Comparison of ENCODE assay signal across 22 mouse cellular contexts in genomic region chrX:102094381-102094904, GRCm38 (mm10). TPM values are rescaled to one million over a fixed set of nuclear protein-coding genes. Genes with fewer than 3 reads are reported as not detected.
DNase-seq lines count a peak whose midpoint lies in the region; ATAC-seq and TF ChIP-seq lines count a peak whose summit lies in the region.
"Had no signal": no experiment of that assay in that cellular context is flagged by ENCODE, and none has a peak within 500 bp of the region (broad histone marks: within the 10 kb centered on the region; RNA-seq: fewer than 3 reads in every experiment).

No protein-coding gene starts in this region.

- no peaks in the 10 kb centered on the region for H3K27me3 ChIP-seq in CH12.LX (replicated peaks)
- 0 out of 2 replicates have a peak, but pooled peaks cover 5% of the 10 kb centered on the region for H3K27me3 ChIP-seq in hindbrain, embryonic 13.5 days
- H3K27me3 ChIP-seq in midbrain, embryonic 16.5 days (ENCODE audit: control insufficient read depth, insufficient read depth, low read depth, low read length), result no peaks in the 10 kb centered on the region

- dilution Hi-C loops in CH12.LX (cut with MboI; ENCODE audit: extremely low pct_ligation_motif_present, extremely low pct_unique_long_range_greater_than_20kb, low sequenced_read_pairs), result no loop called here

- H3K9ac ChIP-seq in CH12.LX (ENCODE audit: insufficient read depth, low read depth), result no peak overlapping the region
- no peak overlapping the region for H3K9ac ChIP-seq in hindbrain, embryonic 13.5 days
- no peak overlapping the region for H3K9ac ChIP-seq in midbrain, embryonic 16.5 days (ENCODE audit: low read depth, low read length)
- H3K9ac ChIP-seq: forebrain, embryonic 13.5 days; hindbrain, embryonic 14.5 days had no signal

- H3K4me1 ChIP-seq in CH12.LX (ENCODE audit: control insufficient read depth in 1 of 2, insufficient read depth in 2 of 2), result peaks cover 8 to 30% of the 10 kb centered on the region in 2 experiments; a peak in 3 of 4 replicates
- H3K4me1 ChIP-seq in hindbrain, embryonic 13.5 days (replicated peaks), result no peaks in the 10 kb centered on the region
- H3K4me1 ChIP-seq in midbrain, embryonic 16.5 days (ENCODE audit: control insufficient read depth, insufficient read depth, low read length), result no peaks in the 10 kb centered on the region
- H3K4me1 ChIP-seq: forebrain, embryonic 10.5 days; forebrain, embryonic 13.5 days; hindbrain, embryonic 10.5 days had no signal

- TF ChIP-seq CTCF in CH12.LX (conservative IDR thresholded peaks at IDR 0.05 in 1 of 2, IDR thresholded peaks at IDR 0.05 in 1 of 2; ENCODE audit: low read depth in 2 of 2, low read length in 2 of 2), result no peak

- peak overlapping the region; percentile 13 for H3K4me2 ChIP-seq in CH12.LX (ENCODE audit: insufficient read depth, low read depth, poor library complexity, severe bottlenecking)
- H3K4me2 ChIP-seq in hindbrain, embryonic 13.5 days, result no peak overlapping the region
- H3K4me2 ChIP-seq in midbrain, embryonic 16.5 days (ENCODE audit: low read length), result no peak overlapping the region
- H3K4me2 ChIP-seq: forebrain, embryonic 13.5 days; heart, embryonic 11.5 days; hindbrain, embryonic 14.5 days had no signal

- no peaks in the 10 kb centered on the region for H3K36me3 ChIP-seq in CH12.LX (replicated peaks in 1 of 2; ENCODE audit: control insufficient read depth in 1 of 2, insufficient read depth in 1 of 2, low read length in 1 of 2)
- no peaks in the 10 kb centered on the region for H3K36me3 ChIP-seq in hindbrain, embryonic 13.5 days
- H3K36me3 ChIP-seq in midbrain, embryonic 16.5 days (ENCODE audit: control insufficient read depth, insufficient read depth, low read length), result no peaks in the 10 kb centered on the region
- H3K36me3 ChIP-seq: forebrain, embryonic 10.5 days; hindbrain, embryonic 10.5 days had no signal

- H3K4me3 ChIP-seq in CH12.LX (replicated peaks in 1 of 3; ENCODE audit: low read depth in 2 of 3, low read length in 2 of 3, poor library complexity in 1 of 3), result no peak overlapping the region
- no peak overlapping the region for H3K4me3 ChIP-seq in hindbrain, embryonic 13.5 days
- H3K4me3 ChIP-seq in midbrain, embryonic 16.5 days (ENCODE audit: low read depth, low read length), result no peak overlapping the region
- H3K4me3 ChIP-seq: forebrain, embryonic 10.5 days; forebrain, embryonic 13.5 days; hindbrain, embryonic 10.5 days had no signal

- peak; percentile 53; the same call in 1 of the 2 replicates for TF ChIP-seq EP300 in CH12.LX (IDR thresholded peaks at IDR 0.05; ENCODE audit: low read length)

- no peaks in the 10 kb centered on the region for H3K9me3 ChIP-seq in CH12.LX (replicated peaks; ENCODE audit: low read length)
- H3K9me3 ChIP-seq in hindbrain, embryonic 13.5 days, result no peaks in the 10 kb centered on the region
- H3K9me3 ChIP-seq in midbrain, embryonic 16.5 days (replicated peaks; ENCODE audit: control insufficient read depth, low read length, poor library complexity, severe bottlenecking), result no peaks in the 10 kb centered on the region
- H3K9me3 ChIP-seq: forebrain, embryonic 10.5 days; forebrain, embryonic 13.5 days; hindbrain, embryonic 10.5 days had no signal

- WGBS in hindbrain, embryonic 13.5 days, result 71% methylated on average over 7 of the region's 7 CpGs
- 75% methylated on average over 7 of the region's 7 CpGs for WGBS in midbrain, embryonic 16.5 days

- no peak for TF ChIP-seq POLR2A in CH12.LX (IDR thresholded peaks at IDR 0.05; ENCODE audit: low read depth, low read length)

- H3K79me2 ChIP-seq in CH12.LX (replicated peaks; ENCODE audit: control insufficient read depth, extremely low read depth, insufficient read depth, poor library complexity, severe bottlenecking), result no peaks in the 10 kb centered on the region

- TF ChIP-seq RAD21 in CH12.LX (IDR thresholded peaks at IDR 0.05; ENCODE audit: low read depth, low read length), result no peak

- peak; percentile 66 for DNase-seq in CH12.LX (ENCODE audit: extremely low read depth)
- no peak for DNase-seq in right cerebral cortex, postnatal 14 days
- DNase-seq: adrenal gland, adult 2 months; adrenal gland, postnatal 14 days; cerebellum, adult 11 months; cerebellum, adult 2 months; cerebellum, adult 9-11 months; cerebellum, postnatal 25 days; gastrocnemius, postnatal 10 days had no signal

- in situ Hi-C loops in CH12.LX (cut with MboI; ENCODE audit: low pct_ligation_motif_present, low pct_unique_long_range_greater_than_20kb, low sequenced_read_pairs), result no loop called here

- ATAC-seq in granulocyte monocyte progenitor cell, adult 5-6 weeks (replicated peaks; ENCODE audit: poor library complexity, severe bottlenecking), result peak; percentile 98
- peak; percentile 95 for ATAC-seq in megakaryocyte progenitor cell, adult 5-6 weeks (replicated peaks; ENCODE audit: poor library complexity)
- no peak for ATAC-seq in hindbrain, embryonic 13.5 days (ENCODE audit: low FRiP score)
- ATAC-seq in midbrain, embryonic 16.5 days, result no peak
- ATAC-seq: forebrain, embryonic 13.5 days; forebrain, embryonic 16.5 days; hindbrain, postnatal 0 days; inflammation-experienced regulatory T-cells, adult 6 months; intestine, embryonic 16.5 days had no signal

- H3K27ac ChIP-seq in CH12.LX (ENCODE audit: insufficient read depth, low read depth), result no peak overlapping the region
- no peak overlapping the region for H3K27ac ChIP-seq in hindbrain, embryonic 13.5 days
- H3K27ac ChIP-seq in midbrain, embryonic 16.5 days (ENCODE audit: low read length), result no peak overlapping the region
- H3K27ac ChIP-seq: forebrain, embryonic 10.5 days; forebrain, embryonic 13.5 days; hindbrain, embryonic 10.5 days; hindbrain, embryonic 14.5 days; hindbrain, postnatal 0 days had no signal

TF ChIP-seq in CH12.LX, 34 proteins besides CTCF, POLR2A, EP300 and RAD21:
- peak; percentile 44; the same call in 1 of the 2 replicates for TF ChIP-seq BHLHE40 (IDR thresholded peaks at IDR 0.05; ENCODE audit: low read depth, low read length)
- TF ChIP-seq ETS1 (conservative IDR thresholded peaks at IDR 0.05; ENCODE audit: low read depth, low read length), result peak; percentile 31; the same call in 1 of the 2 replicates
- TF ChIP-seq GABPA (IDR thresholded peaks at IDR 0.05; ENCODE audit: insufficient replicate concordance, low read depth, low read length), result no peak
- TF ChIP-seq IRF4 (IDR thresholded peaks at IDR 0.05; ENCODE audit: low read depth, low read length), result peak; percentile 73; the same call in 1 of the 2 replicates
- no peak for TF ChIP-seq JUN (IDR thresholded peaks at IDR 0.05; ENCODE audit: insufficient read depth, low read depth, low read length)
- TF ChIP-seq MYC (IDR thresholded peaks at IDR 0.05; ENCODE audit: low read depth, low read length), result 0 out of 2 replicates have a peak, but pooled peaks have one; percentile 13
- TF ChIP-seq MEF2A (IDR thresholded peaks at IDR 0.05; ENCODE audit: borderline replicate concordance, low read depth, low read length), result peak; percentile 51; the same call in 1 of the 2 replicates

RNA-seq across cellular contexts. Expression of gene Rtl5, which starts 23.3 kb away (rescaled TPM):
- 0.13 and 0.51 TPM in 2 replicates for total RNA-seq in CH12.LX (2012; rRNA removed)
- total RNA-seq in CH12.LX (2014; rRNA removed), result 0.42 and 0.55 TPM in 2 replicates
- 0.79 and 1.0 TPM in 2 replicates for polyA plus RNA-seq in CH12.LX (2012; ENCODE audit: insufficient read length, low read depth)
- 2.1 and 4.4 TPM in 2 replicates for total RNA-seq in granulocyte monocyte progenitor cell, adult 5-6 weeks (2014; fragmentation: Nextera tagmentation)
- total RNA-seq in granulocyte monocyte progenitor cell, adult 5-6 weeks (2017), result 0.52 and 1.6 TPM in 2 replicates
- total RNA-seq in megakaryocyte progenitor cell, adult 5-6 weeks (2015), result 0.59 and 0.76 TPM in 2 replicates
- 1.2 and 2.1 TPM in 2 replicates for total RNA-seq in megakaryocyte progenitor cell, adult 5-6 weeks (2017)
- polyA plus RNA-seq in hindbrain, embryonic 13.5 days (2015; fragmentation: Nextera tagmentation; extraction: Ambion mirVana), result 4.7 and 7.1 TPM in 2 replicates
- polyA plus RNA-seq in midbrain, embryonic 16.5 days (2015; fragmentation: Nextera tagmentation; extraction: Ambion mirVana), result 9.7 and 13.5 TPM in 2 replicates

RNA-seq across cellular contexts. Expression of gene Pin4, which starts 24.8 kb away (rescaled TPM):
- total RNA-seq in CH12.LX (2012; rRNA removed) (62.0 and 75.7 TPM in 2 replicates), CH12.LX (2014; rRNA removed) (53.4 and 60.9 TPM in 2 replicates)
- polyA plus RNA-seq in CH12.LX (2012; ENCODE audit: insufficient read length, low read depth), result 66.2 and 95.3 TPM in 2 replicates
- 65.5 and 77.0 TPM in 2 replicates for total RNA-seq in granulocyte monocyte progenitor cell, adult 5-6 weeks (2014; fragmentation: Nextera tagmentation)
- 83.2 and 99.1 TPM in 2 replicates for total RNA-seq in granulocyte monocyte progenitor cell, adult 5-6 weeks (2017)
- 54.6 and 65.3 TPM in 2 replicates for total RNA-seq in megakaryocyte progenitor cell, adult 5-6 weeks (2015)
- total RNA-seq in megakaryocyte progenitor cell, adult 5-6 weeks (2017), result 102 and 124 TPM in 2 replicates
- 82.0 and 83.3 TPM in 2 replicates for polyA plus RNA-seq in hindbrain, embryonic 13.5 days (2015; fragmentation: Nextera tagmentation; extraction: Ambion mirVana)
- 44.8 and 55.2 TPM in 2 replicates for polyA plus RNA-seq in midbrain, embryonic 16.5 days (2015; fragmentation: Nextera tagmentation; extraction: Ambion mirVana)
- polyA plus RNA-seq: adrenal gland, adult 2 months had no signal

Comparison
In these comparisons a context has a peak if more than half of its experiments do, and no peak if none do; other contexts are left out.
1. ATAC-seq: peak in granulocyte monocyte progenitor cell, adult 5-6 weeks (single experiment) and megakaryocyte progenitor cell, adult 5-6 weeks (single experiment); none in hindbrain, embryonic 13.5 days (single experiment) and midbrain, embryonic 16.5 days (single experiment).